Mouse (Mus musculus) heart, postnatal 4 days (tissue): ENCODE data around the gene Hrh2. TPM values are rescaled to one million over a fixed set of nuclear protein-coding genes. Genes with fewer than 3 reads are reported as not detected.

Experiments
- DNase-seq: peaks from one replicate; pipeline ENCODE4 v3.0.0; 2021
- total RNA-seq, 2 experiments: library from RNA; stranded (reverse); gene quantifications; 2 replicates each; pipeline ENCODE4 v1.2.3; 2021

Gene Hrh2
- under 1 TPM; 0.11 to 0.12 TPM for total RNA-seq

GRCm38 (mm10) chr13:54192021-54192481 lies at the start of gene Hrh2:
TSS of gene Hrh2 (plus strand) at chr13:54192129.
- no peak for DNase-seq

- DNase-seq, result no peak
Measured at GRCm38 (mm10) chr13:54143788-54144187, 48.1 kb upstream of the Hrh2 start.

DNA sequence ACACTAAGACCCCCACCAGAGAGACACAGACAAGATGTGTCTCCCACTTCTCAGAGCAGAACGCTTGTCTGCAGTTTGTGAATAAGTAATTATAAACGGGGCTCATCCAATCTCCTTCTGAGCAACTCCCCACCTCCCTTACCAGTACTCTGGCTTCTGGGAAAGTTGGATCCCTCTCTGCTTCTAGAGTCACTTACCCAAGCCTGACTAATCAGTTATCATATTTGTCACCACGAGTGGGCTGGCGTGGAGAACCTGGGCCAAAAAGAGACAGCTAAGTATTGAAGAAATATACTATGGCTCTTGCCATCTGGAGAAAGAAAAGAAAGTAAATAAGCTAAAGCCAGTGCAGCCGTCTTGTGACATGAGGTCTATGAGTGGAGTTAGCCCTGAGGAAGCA lies 47.3 kb upstream of the Hrh2 start:
- no peak for DNase-seq

GRCm38 (mm10) chr13:54147328-54147727 lies 44.6 kb upstream of the Hrh2 start:
- peak; percentile 26 for DNase-seq

GRCm38 (mm10) chr13:54152421-54152820 lies 39.5 kb upstream of the Hrh2 start:
- no peak for DNase-seq

DNA sequence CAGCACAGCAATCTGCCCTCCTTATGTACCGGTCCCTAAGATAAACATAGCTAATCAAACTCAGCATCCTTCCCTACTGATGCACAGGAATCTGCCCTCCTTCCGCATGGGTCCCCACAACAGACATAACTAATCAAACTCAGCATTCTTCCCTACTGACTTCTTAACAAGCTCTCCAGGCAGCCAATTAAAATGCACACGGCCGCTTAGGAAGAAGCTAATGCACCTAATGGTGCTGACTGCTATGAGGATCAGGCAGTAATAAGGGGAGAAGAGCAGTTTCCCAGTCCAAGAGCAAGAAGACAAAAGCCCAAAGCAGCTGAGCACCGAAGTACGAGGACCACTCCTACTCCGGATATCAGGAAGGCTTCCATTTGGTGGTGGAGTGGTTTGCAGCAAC lies 39.0 kb upstream of the Hrh2 start:
- no peak for DNase-seq

- DNase-seq, result no peak
Measured at GRCm38 (mm10) chr13:54153672-54154218, 38.2 kb upstream of the Hrh2 start.

DNA sequence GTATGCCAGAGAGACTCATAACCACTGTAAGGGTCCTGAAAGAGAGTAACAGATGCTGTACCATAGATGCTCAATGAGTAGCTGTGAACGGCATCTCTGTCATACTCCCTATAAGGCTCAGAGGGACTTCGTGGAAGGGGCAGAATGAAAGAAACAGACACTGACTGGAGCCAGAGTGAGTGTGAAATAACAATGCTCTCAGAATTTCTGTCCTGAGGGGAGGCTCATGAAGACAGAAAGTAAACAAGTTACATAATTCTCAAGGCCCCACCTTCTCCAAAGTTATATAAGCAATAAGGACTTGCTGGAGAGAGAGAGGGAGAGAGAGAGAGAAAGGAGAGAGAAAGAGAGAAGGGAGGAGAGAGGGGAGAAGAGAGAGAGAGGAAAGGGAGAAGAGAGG lies 36.1 kb upstream of the Hrh2 start:
- no peak for DNase-seq

DNA sequence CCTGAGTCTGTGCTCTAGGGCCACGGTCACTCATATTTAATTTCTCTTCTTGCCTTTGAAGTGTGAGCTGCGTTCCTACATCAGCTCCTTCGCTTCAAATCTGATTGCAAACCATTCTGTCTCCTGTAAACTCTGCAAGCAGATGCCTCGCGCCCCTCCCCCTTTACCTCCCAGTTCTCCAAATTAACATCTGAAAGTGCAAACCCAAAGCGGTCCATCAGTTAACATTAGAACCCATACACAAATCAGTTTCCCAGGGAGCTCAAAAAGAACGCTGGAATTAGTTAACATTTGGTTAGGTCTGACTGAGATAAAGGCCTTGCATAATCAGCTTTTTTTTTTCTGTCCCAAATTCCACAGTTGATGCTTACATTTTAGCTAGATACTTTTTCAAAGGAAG lies 32.7 kb upstream of the Hrh2 start:
- DNase-seq, result no peak

GRCm38 (mm10) chr13:54159756-54160155 lies 32.2 kb upstream of the Hrh2 start:
- DNase-seq, result no peak

GRCm38 (mm10) chr13:54160546-54160945 lies 31.4 kb upstream of the Hrh2 start:
- DNase-seq, result no peak

- DNase-seq, result no peak
Measured at GRCm38 (mm10) chr13:54161514-54161913, 30.4 kb upstream of the Hrh2 start.

GRCm38 (mm10) chr13:54163363-54163762 lies 28.6 kb upstream of the Hrh2 start:
- no peak for DNase-seq

DNA sequence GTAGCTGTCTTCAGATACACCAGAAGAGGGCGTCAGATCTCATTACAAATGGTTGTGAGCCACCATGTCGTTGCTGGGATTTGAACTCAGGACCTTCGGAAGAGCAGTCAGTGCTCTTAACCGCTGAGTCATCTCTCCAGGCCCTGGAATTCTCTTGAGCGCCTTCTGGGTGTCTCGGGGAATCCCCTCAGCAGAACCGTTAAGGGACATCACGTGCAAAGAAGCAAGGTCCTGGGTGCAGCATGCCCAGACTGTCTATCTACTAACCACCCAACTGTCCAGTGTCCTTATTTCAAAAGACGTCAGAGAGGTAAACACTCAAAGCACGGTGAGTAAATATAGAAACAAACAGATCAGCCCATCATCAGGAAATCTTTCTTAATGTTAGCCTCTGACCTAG lies 27.5 kb upstream of the Hrh2 start:
- DNase-seq, result no peak

- no peak for DNase-seq
Measured at GRCm38 (mm10) chr13:54165066-54165465, 26.9 kb upstream of the Hrh2 start.

DNA sequence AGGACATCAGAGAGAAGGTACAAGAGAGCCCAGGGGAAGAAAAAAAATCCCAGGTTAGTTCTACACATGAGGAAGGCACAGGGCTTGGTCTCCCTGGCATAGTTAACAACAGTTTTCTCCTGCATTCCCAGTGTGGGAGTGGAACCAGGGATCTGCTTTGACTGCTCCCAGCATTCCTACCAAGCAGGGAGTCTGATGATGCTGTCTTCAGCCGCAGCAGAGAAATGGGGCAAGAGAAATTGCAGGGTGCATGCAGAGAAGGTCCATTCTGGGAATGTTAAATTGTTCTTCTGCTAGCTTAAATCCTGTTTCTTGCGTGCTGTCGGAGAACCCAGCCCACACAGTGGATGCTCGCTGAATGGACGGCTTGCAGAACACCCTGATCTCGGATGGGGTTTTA lies 26.2 kb upstream of the Hrh2 start:
- no peak for DNase-seq

DNA sequence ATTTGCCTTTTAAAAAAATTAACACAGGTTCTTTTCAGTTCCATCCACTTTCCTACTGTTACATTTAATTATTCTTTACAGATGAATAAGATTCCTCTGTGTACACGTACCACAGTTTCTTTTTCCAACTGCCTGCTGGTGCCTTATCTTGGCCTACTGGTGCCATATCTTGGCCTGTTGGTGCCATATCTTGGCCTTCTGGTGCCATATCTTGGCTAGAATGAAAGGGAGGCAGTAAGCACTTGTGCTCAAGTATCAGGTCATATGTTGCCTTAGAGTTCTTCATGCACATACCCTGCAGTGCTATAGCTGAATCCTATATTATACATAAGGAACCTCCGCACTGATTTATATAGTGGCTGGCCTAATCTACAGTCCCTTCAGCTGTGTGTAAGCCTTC lies 24.9 kb upstream of the Hrh2 start:
- DNase-seq, result no peak

DNA sequence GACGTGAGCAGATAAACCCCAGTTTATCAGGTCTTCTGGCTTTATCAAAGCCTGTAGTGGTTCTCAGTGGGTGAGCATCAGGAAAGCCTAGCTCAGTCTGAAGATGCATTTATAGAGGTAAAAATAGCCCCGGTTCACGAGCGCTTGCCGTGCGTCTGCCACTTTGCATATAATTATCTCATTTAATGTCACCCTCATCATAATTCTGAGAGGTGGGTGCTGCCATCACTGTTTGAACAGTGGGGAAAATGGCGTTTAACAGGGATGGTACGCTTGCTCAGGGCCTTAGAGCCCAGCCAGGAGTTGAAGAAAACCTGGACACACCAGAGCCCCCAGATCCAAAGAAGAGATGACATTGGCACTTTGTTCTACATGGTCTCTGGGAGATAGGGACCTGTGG lies 23.3 kb upstream of the Hrh2 start:
- DNase-seq, result no peak

DNA sequence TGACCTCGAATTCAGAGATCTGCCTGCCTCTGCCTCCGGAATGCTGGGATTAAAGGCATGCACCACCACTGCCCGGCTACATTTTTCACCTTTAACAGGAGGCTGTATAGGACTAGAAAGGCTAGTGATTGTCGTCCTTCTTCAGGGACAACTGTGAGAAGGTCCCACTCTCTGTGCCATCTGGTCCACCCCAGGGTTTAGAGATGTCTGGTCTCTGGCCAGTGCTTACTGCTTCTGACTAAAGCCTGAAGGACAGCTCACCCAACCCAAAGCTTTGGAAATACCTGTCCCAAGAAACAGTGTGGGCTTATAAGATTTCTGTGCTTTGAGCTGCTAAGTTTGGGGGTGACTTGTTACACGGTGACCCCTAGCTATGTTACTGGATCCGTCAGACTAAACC lies 21.6 kb upstream of the Hrh2 start:
- no peak for DNase-seq

- no peak for DNase-seq
Measured at GRCm38 (mm10) chr13:54171346-54171745, 20.6 kb upstream of the Hrh2 start.

GRCm38 (mm10) chr13:54171761-54172160 lies 20.2 kb upstream of the Hrh2 start:
- no peak for DNase-seq

GRCm38 (mm10) chr13:54173941-54174340 lies 18.0 kb upstream of the Hrh2 start:
- no peak for DNase-seq

- no peak for DNase-seq
Measured at GRCm38 (mm10) chr13:54174703-54175102, 17.2 kb upstream of the Hrh2 start.

- DNase-seq, result no peak
Measured at GRCm38 (mm10) chr13:54175426-54175825, 16.5 kb upstream of the Hrh2 start.

DNA sequence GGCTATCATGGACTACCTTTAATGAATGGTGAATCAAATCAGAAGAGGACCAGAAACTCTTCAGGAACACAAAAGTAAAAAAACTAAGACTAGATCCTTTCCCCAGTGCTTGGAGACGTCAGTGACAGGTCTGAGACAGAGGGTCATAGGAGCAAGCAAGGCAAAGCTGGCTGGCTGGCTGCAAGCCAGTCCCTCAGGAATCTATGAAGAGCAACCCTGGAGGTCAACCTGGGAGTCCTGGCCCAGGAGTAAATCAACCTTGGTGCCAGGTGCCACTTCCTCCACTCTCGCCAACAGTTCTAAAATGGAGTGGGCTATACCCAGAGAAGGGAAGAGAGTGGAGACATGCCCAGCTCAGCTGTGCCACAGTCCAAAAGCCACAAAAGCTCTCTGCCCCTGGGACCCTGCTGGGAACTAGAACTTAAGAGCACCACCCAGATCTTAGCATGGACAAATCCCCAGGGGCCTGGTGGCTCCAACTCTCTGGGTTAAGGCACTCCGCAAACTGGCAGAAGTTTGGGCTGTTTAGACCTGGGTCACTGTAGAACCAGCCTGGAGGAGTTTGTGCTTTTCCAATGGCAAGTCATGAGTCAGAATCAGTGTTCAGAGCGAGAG lies 15.4 kb upstream of the Hrh2 start:
- DNase-seq, result no peak
